Mouse (Mus musculus) heart, adult 2 months (tissue): Measurements from ENCODE around the gene Slc7a5.

Source experiments
- CTCF ChIP-seq: fragments of 200-600 bp; IDR thresholded peaks from 2 replicates; pipeline ENCODE4 v1.8.1; 2022; ENCODE audit warnings: antibody characterized with exemption, mild to moderate bottlenecking, moderate library complexity
- EP300 ChIP-seq: fragments of 200-500 bp; IDR thresholded peaks from 2 replicates; pipeline ENCODE4 v1.6.1; 2011; ENCODE audit warnings: low read depth, low read length, control low read depth; ENCODE audit not compliant: insufficient read depth
- POLR2A ChIP-seq: fragments of 200-500 bp; IDR thresholded peaks from 2 replicates; pipeline ENCODE4 v1.6.1; 2011; ENCODE audit warnings: mild to moderate bottlenecking, low read depth, low read length, control low read depth; ENCODE audit not compliant: insufficient read depth

- TF ChIP-seq EP300 (no peak), POLR2A (no peak), CTCF (no peak)
These were observed 1.6 kb downstream of the Slc7a5 start for GRCm38 (mm10) chr8:121905864-121906263.
